Mouse (Mus musculus) forebrain, embryonic 12.5 days (tissue): ENCODE data around the gene Pkp4. TPM values are rescaled to one million over a fixed set of nuclear protein-coding genes. Genes with fewer than 3 reads are reported as not detected.
A peak's percentile ranks its signal among the peaks of the same experiment; 100 is the strongest.

Experiments used
- ATAC-seq: fragments of 200-750 bp; cut with Nextera tagmentation; 2 replicates; pipeline ENCODE4 v1.8.0; 2017; ENCODE audit warnings: moderate TSS enrichment; ENCODE audit not compliant: low FRiP score
- H3K27ac ChIP-seq: fragments of 300-500 bp; sonication (generic); 2 replicates; pipeline ENCODE4 v1.5.1; 2016; ENCODE audit warnings: mild to moderate bottlenecking
- H3K27me3 ChIP-seq: fragments of 300-500 bp; sonication (generic); 2 replicates; pipeline ENCODE4 v1.6.1; 2016; ENCODE audit warnings: mild to moderate bottlenecking
- H3K36me3 ChIP-seq: fragments of 300-500 bp; sonication (generic); replicated peaks from 2 replicates; pipeline ENCODE4 v1.6.1; 2016; ENCODE audit warnings: mild to moderate bottlenecking
- H3K4me1 ChIP-seq: fragments of 300-500 bp; sonication (generic); 2 replicates; pipeline ENCODE4 v1.6.1; 2016
- H3K4me2 ChIP-seq: fragments of 300-500 bp; sonication (generic); 2 replicates; pipeline ENCODE4 v1.6.1; 2016; ENCODE audit warnings: mild to moderate bottlenecking, moderate library complexity
- H3K4me3 ChIP-seq: fragments of 300-500 bp; sonication (generic); replicated peaks from 2 replicates; pipeline ENCODE4 v1.5.1; 2016; ENCODE audit warnings: mild to moderate bottlenecking
- H3K9ac ChIP-seq: fragments of 300-500 bp; sonication (generic); 2 replicates; pipeline ENCODE4 v1.6.1; 2016; ENCODE audit warnings: mild to moderate bottlenecking
- H3K9me3 ChIP-seq: fragments of 300-500 bp; sonication (generic); 2 replicates; pipeline ENCODE4 v1.6.1; 2016
- WGBS: fragments of 180-500 bp; shearing (Covaris S2); methylation state at CpG from one replicate; pipeline ENCODE4 v1.1.7; 2016; 5-methylcytosine and 5-hydroxymethylcytosine counted together
- polyA plus RNA-seq: library from polyadenylated mRNA; unstranded; fragments of >200 nt; fragmentation: Nextera tagmentation; extraction: Ambion mirVana; gene quantifications from 2 replicates; pipeline ENCODE4 v1.2.1, GENCODE M21; 2016

The Pkp4 gene
- polyA plus RNA-seq, result 19.0 and 20.1 TPM in 2 replicates

GRCm38 (mm10) chr2:59160605-59160963 is at the start of gene Pkp4, which contains the start of gene Ccdc148:
TSS of gene Pkp4 (plus strand) at chr2:59160850.
TSS of gene Ccdc148 (minus strand) at chr2:59160683.
- Histone ChIP-seq H3K4me2 (peak within 1 kb of the TSS; percentile 80), H3K9ac (peak within 1 kb of the TSS; percentile 84), H3K27me3 (no peaks in the 10 kb centered on the region), H3K27ac (peak within 1 kb of the TSS; percentile 86), H3K36me3 (no peaks in the 10 kb centered on the region), H3K4me3 (peak within 1 kb of the TSS; percentile 86), H3K9me3 (no peaks in the 10 kb centered on the region), H3K4me1 (peaks cover 18% of the 10 kb centered on the region)
- peak; percentile 98 for ATAC-seq
- 0% methylated on average over 22 of the region's 37 CpGs for WGBS

- no peaks in the 10 kb centered on the region for H3K27me3 ChIP-seq
- no peaks in the 10 kb centered on the region for H3K4me1 ChIP-seq
- H3K36me3 ChIP-seq, result no peaks in the 10 kb centered on the region
- no peaks in the 10 kb centered on the region for H3K9me3 ChIP-seq
- ATAC-seq, result no peak
- H3K4me3 ChIP-seq, result no peak overlapping the region
- H3K4me2 ChIP-seq, result no peak overlapping the region
- WGBS, result 89% methylated on average over 7 of the region's 7 CpGs
- H3K9ac ChIP-seq, result no peak overlapping the region
- no peak overlapping the region for H3K27ac ChIP-seq
These were observed 31.6 kb upstream of the Pkp4 start for GRCm38 (mm10) chr2:59129023-59129422.

GRCm38 (mm10) chr2:59129821-59130220 is 30.8 kb upstream of the Pkp4 start:
- ATAC-seq, result no peak
- Histone ChIP-seq H3K9ac (no peak overlapping the region), H3K27me3 (no peaks in the 10 kb centered on the region), H3K9me3 (no peaks in the 10 kb centered on the region), H3K4me2 (no peak overlapping the region), H3K36me3 (no peaks in the 10 kb centered on the region), H3K4me1 (no peaks in the 10 kb centered on the region), H3K4me3 (no peak overlapping the region), H3K27ac (no peak overlapping the region)
- WGBS, result 90% methylated on average over 8 of the region's 8 CpGs

- no peak overlapping the region for H3K4me2 ChIP-seq
These were observed 29.6 kb upstream of the Pkp4 start for GRCm38 (mm10) chr2:59131044-59131443.

GRCm38 (mm10) chr2:59155428-59155827 is 5.2 kb upstream of the Pkp4 start:
- Histone ChIP-seq H3K4me2 (no peak overlapping the region), H3K9me3 (no peaks in the 10 kb centered on the region), H3K4me3 (no peak overlapping the region), H3K9ac (no peak overlapping the region), H3K36me3 (no peaks in the 10 kb centered on the region), H3K4me1 (peaks cover 4% of the 10 kb centered on the region), H3K27ac (no peak overlapping the region), H3K27me3 (no peaks in the 10 kb centered on the region)
- no peak for ATAC-seq

More at GRCm38 (mm10) chr2:59131044-59131443, 29.6 kb upstream of the Pkp4 start:
- Histone ChIP-seq H3K4me3 (no peak overlapping the region), H3K4me1 (no peaks in the 10 kb centered on the region), H3K27me3 (no peaks in the 10 kb centered on the region), H3K36me3 (no peaks in the 10 kb centered on the region), H3K9me3 (no peaks in the 10 kb centered on the region), H3K9ac (no peak overlapping the region), H3K27ac (no peak overlapping the region)
- no peak for ATAC-seq
- WGBS, result 91% methylated on average over 8 of the region's 8 CpGs

GRCm38 (mm10) chr2:59158117-59158516 is 2.5 kb upstream of the Pkp4 start:
- no peak overlapping the region for H3K4me3 ChIP-seq
- H3K27ac ChIP-seq, result no peak overlapping the region
- no peak overlapping the region for H3K4me2 ChIP-seq
- no peak for ATAC-seq
- no peak overlapping the region for H3K9ac ChIP-seq
- no peaks in the 10 kb centered on the region for H3K9me3 ChIP-seq
- no peaks in the 10 kb centered on the region for H3K27me3 ChIP-seq
- 50% methylated on average over 2 of the region's 2 CpGs for WGBS
- peaks cover 12% of the 10 kb centered on the region for H3K4me1 ChIP-seq
- no peaks in the 10 kb centered on the region for H3K36me3 ChIP-seq

GRCm38 (mm10) chr2:59159961-59160604 is 567 bp upstream of the Pkp4 start:
- peak overlapping the region; percentile 46 for H3K27ac ChIP-seq
- ATAC-seq, result no peak; the same call in 1 of the 2 replicates
- peaks cover 18% of the 10 kb centered on the region for H3K4me1 ChIP-seq

GRCm38 (mm10) chr2:59161021-59161440 is 381 bp downstream of the Pkp4 start:
- WGBS, result 0% methylated on average over 47 of the region's 58 CpGs
- peak overlapping the region; percentile 86 for H3K4me3 ChIP-seq
- peak; percentile 66 for ATAC-seq
- H3K27ac ChIP-seq, result peak overlapping the region; percentile 86
- peak overlapping the region; percentile 84 for H3K9ac ChIP-seq
- H3K9me3 ChIP-seq, result no peaks in the 10 kb centered on the region
- H3K4me2 ChIP-seq, result peak overlapping the region; percentile 80
- H3K27me3 ChIP-seq, result no peaks in the 10 kb centered on the region
- peaks cover 18% of the 10 kb centered on the region for H3K4me1 ChIP-seq
- no peaks in the 10 kb centered on the region for H3K36me3 ChIP-seq

More at GRCm38 (mm10) chr2:59159961-59160604, 567 bp upstream of the Pkp4 start:
- WGBS, result under 1% methylated on average over 16 of the region's 16 CpGs
- Histone ChIP-seq H3K4me2 (peak overlapping the region; percentile 80), H3K4me3 (peak overlapping the region; percentile 86), H3K27me3 (no peaks in the 10 kb centered on the region), H3K9ac (peak overlapping the region; percentile 38), H3K36me3 (no peaks in the 10 kb centered on the region), H3K9me3 (no peaks in the 10 kb centered on the region)

GRCm38 (mm10) chr2:59161441-59162284 is 1.0 kb downstream of the Pkp4 start:
- no peaks in the 10 kb centered on the region for H3K9me3 ChIP-seq
- peak overlapping the region; percentile 86 for H3K27ac ChIP-seq
- H3K4me3 ChIP-seq, result peak overlapping the region; percentile 86
- ATAC-seq, result peak; percentile 69
- no peaks in the 10 kb centered on the region for H3K36me3 ChIP-seq
- H3K27me3 ChIP-seq, result no peaks in the 10 kb centered on the region
- whole genome bisulfite sequencing, result 2% methylated on average over 74 of the region's 74 CpGs
- H3K4me2 ChIP-seq, result peak overlapping the region; percentile 80
- peak overlapping the region; percentile 84 for H3K9ac ChIP-seq
- H3K4me1 ChIP-seq, result peaks cover 18% of the 10 kb centered on the region

GRCm38 (mm10) chr2:59162285-59162600 is 1.6 kb downstream of the Pkp4 start:
- no peak for ATAC-seq
- Histone ChIP-seq H3K9me3 (no peaks in the 10 kb centered on the region), H3K4me3 (peak overlapping the region; percentile 86), H3K27ac (no peak overlapping the region), H3K4me1 (peaks cover 18% of the 10 kb centered on the region), H3K4me2 (peak overlapping the region; percentile 80), H3K36me3 (no peaks in the 10 kb centered on the region), H3K27me3 (no peaks in the 10 kb centered on the region), H3K9ac (peak overlapping the region; percentile 84)
- WGBS, result 33% methylated on average over 8 of the region's 8 CpGs

- 91% methylated on average over 4 of the region's 4 CpGs for WGBS
- Histone ChIP-seq H3K4me1 (peaks cover 14% of the 10 kb centered on the region), H3K9ac (no peak overlapping the region), H3K27ac (no peak overlapping the region), H3K4me3 (no peak overlapping the region), H3K4me2 (no peak overlapping the region), H3K9me3 (no peaks in the 10 kb centered on the region), H3K27me3 (no peaks in the 10 kb centered on the region), H3K36me3 (no peaks in the 10 kb centered on the region)
- ATAC-seq, result no peak
These were observed 6.3 kb downstream of the Pkp4 start for GRCm38 (mm10) chr2:59166976-59167375.

GRCm38 (mm10) chr2:59167830-59168229 is 7.2 kb downstream of the Pkp4 start:
- Histone ChIP-seq H3K27me3 (no peaks in the 10 kb centered on the region), H3K9me3 (no peaks in the 10 kb centered on the region), H3K36me3 (no peaks in the 10 kb centered on the region), H3K4me1 (peaks cover 10% of the 10 kb centered on the region), H3K4me2 (no peak overlapping the region), H3K27ac (no peak overlapping the region), H3K9ac (no peak overlapping the region), H3K4me3 (no peak overlapping the region)
- no peak for ATAC-seq
- 92% methylated on average over 4 of the region's 4 CpGs for WGBS
